ENCODE assay signal across 8 mouse cellular contexts in the genomic region with DNA sequence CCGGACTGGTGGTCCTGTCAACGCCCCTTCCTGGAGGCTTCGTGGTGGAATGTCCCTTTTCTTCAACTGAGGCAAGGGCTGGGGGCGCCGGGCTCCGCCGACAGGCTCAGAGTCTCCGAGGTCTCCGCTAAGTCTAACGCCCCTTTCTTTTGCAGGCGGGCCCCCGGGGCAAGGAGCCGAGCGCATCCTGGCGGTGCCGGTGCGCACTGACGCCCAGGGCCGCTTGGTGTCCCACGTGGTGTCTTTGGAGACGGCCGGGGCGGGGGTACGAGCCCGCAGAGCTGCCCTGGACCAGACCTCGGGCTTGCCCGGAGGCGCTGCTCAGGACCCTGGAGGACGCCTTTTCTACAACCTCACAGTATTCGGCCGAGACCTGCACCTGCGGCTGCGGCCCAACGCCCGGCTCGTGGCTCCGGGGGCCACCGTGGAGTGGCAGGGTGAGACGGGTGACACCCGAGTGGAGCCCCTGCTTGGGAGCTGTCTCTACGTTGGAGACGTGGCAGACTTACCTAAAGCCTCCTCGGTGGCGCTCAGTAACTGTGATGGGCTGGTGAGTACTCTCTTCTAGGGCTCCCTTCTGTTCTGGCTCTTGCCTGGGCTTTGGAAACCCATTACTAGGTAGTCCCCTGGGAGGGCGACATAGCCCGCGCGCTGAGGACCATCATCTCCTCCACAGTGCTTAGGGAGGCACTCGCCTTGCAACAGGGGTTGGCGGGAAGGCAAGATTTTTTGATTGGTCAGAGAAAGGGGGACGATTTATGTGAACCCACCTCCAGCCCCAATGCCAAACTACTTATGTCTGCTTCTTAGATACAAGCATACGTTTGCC. TPM values are rescaled to one million over a fixed set of nuclear protein-coding genes. Genes with fewer than 3 reads are reported as not detected.
DNase-seq lines count a peak whose midpoint lies in the region; ATAC-seq and TF ChIP-seq lines count a peak whose summit lies in the region.

No protein-coding gene starts in this region.

- no peaks in the 10 kb centered on the region for H3K36me3 ChIP-seq in intestine, embryonic 15.5 days
- H3K36me3 ChIP-seq in small intestine, adult 2 months (ENCODE audit: control insufficient read depth, insufficient read depth, low read length), result no peaks in the 10 kb centered on the region

- no peak overlapping the region for H3K27ac ChIP-seq in intestine, embryonic 15.5 days
- no peak overlapping the region for H3K27ac ChIP-seq in small intestine, adult 2 months (ENCODE audit: insufficient read depth, low read depth, low read length)

- H3K9ac ChIP-seq in intestine, embryonic 15.5 days, result peak overlapping the region; percentile 58

- peak overlapping the region; percentile 67 for H3K4me3 ChIP-seq in intestine, embryonic 15.5 days (replicated peaks)
- peak overlapping the region; percentile 57 for H3K4me3 ChIP-seq in small intestine, adult 2 months (ENCODE audit: low read depth, low read length)

- ATAC-seq in intestine, embryonic 15.5 days, result peak; percentile 55

- WGBS in intestine, embryonic 15.5 days, result 2% methylated on average over 52 of the region's 52 CpGs
- WGBS in small intestine, adult 2 months, result 3% methylated on average over 52 of the region's 52 CpGs

- intact Hi-C loops in gastrocnemius, postnatal 36 days (cut with DNase I), result loop anchor here (5.0 kb wide), 2 partner anchors 84 to 161 kb away; no protein-coding TSS in a partner anchor

- TF ChIP-seq POLR2A in small intestine, adult 2 months (IDR thresholded peaks at IDR 0.05; ENCODE audit: low read depth, low read length), result no peak

- DNase-seq in layer of hippocampus, postnatal 10 days (ENCODE audit: low spot score in 2 of 2), result peak; percentile 43 to 65
- DNase-seq in layer of hippocampus, adult 9-11 months, result no peak
- DNase-seq in cerebellum, postnatal 36 days, result peak; percentile 42 to 53
- DNase-seq in gastrocnemius, postnatal 36 days, result peak; percentile 41 to 50
- peak; percentile 64 to 73 for DNase-seq in lung, postnatal 4 days
- no peak for DNase-seq in spleen, postnatal 4 days (ENCODE audit: low spot score in 2 of 2)

- peaks cover 63% of the 10 kb centered on the region for H3K27me3 ChIP-seq in intestine, embryonic 15.5 days (replicated peaks)
- peaks cover 21% of the 10 kb centered on the region for H3K27me3 ChIP-seq in small intestine, adult 2 months (ENCODE audit: control insufficient read depth, insufficient read depth, low read length)

- peak overlapping the region; percentile 96 for H3K4me2 ChIP-seq in intestine, embryonic 15.5 days (replicated peaks)

- no peak for TF ChIP-seq CTCF in small intestine, adult 2 months (IDR thresholded peaks at IDR 0.05; ENCODE audit: extremely low read depth, insufficient read length, insufficient replicate concordance, low read depth, low read length)

- no peaks in the 10 kb centered on the region for H3K9me3 ChIP-seq in intestine, embryonic 15.5 days

- H3K4me1 ChIP-seq in intestine, embryonic 15.5 days (replicated peaks), result peaks cover 17% of the 10 kb centered on the region
- no peaks in the 10 kb centered on the region for H3K4me1 ChIP-seq in small intestine, adult 2 months (ENCODE audit: control insufficient read depth, insufficient read depth, insufficient read length, low read length)

RNA-seq across cellular contexts. Expression of a gene that starts 1.4 kb away (rescaled TPM):
- 1 to 10 TPM; 7.7 to 9.6 TPM for total RNA-seq in layer of hippocampus, postnatal 10 days (2021)
- total RNA-seq in gastrocnemius, postnatal 36 days (2021), result 10 to 100 TPM; 10.4 to 12.4 TPM
- polyA plus RNA-seq in intestine, embryonic 15.5 days (2015; fragmentation: Nextera tagmentation; extraction: Ambion mirVana), result 8.5 and 9.0 TPM in 2 replicates
- 2.6 and 3.5 TPM in 2 replicates for polyA plus RNA-seq in small intestine, adult 2 months (2012; rRNA removed)

Comparison
In these comparisons a context has a peak if more than half of its experiments do, and no peak if none do; other contexts are left out.
1. DNase-seq: peak in layer of hippocampus, postnatal 10 days (2 of 2), cerebellum, postnatal 36 days (2 of 2), gastrocnemius, postnatal 36 days (2 of 2) and lung, postnatal 4 days (2 of 2); none in layer of hippocampus, adult 9-11 months (single experiment) and spleen, postnatal 4 days (0 of 2).